11 mouse cellular contexts compared by ENCODE assay signal in genomic region chr14:45462374-45462773, GRCm38 (mm10). TPM values are rescaled to one million over a fixed set of nuclear protein-coding genes. Genes with fewer than 3 reads are reported as not detected.
DNase-seq lines count a peak whose midpoint lies in the region; ATAC-seq and TF ChIP-seq lines count a peak whose summit lies in the region.
"Had no signal": no experiment of that assay in that cellular context is flagged by ENCODE, and none has a peak within 500 bp of the region (broad histone marks: within the 10 kb centered on the region; RNA-seq: fewer than 3 reads in every experiment).

No protein-coding gene starts in this region.

- no peak overlapping the region for H3K4me3 ChIP-seq in forebrain, embryonic 16.5 days (replicated peaks; ENCODE audit: low read length)
- no peak overlapping the region for H3K4me3 ChIP-seq in gastrocnemius, adult 2 months
- H3K4me3 ChIP-seq: embryonic facial prominence, embryonic 12.5 days had no signal

- H3K9ac ChIP-seq in forebrain, embryonic 16.5 days (replicated peaks; ENCODE audit: low read depth, low read length), result no peak overlapping the region
- H3K9ac ChIP-seq: embryonic facial prominence, embryonic 12.5 days had no signal

- peak; percentile 31 for DNase-seq in right cerebral cortex, adult 18-20 months
- no peak for DNase-seq in right cerebral cortex, adult 2 months (ENCODE audit: low spot score in 2 of 2)
- DNase-seq in left cerebral cortex, postnatal 25 days (ENCODE audit: low spot score in 2 of 2), result peak; percentile 49 to 57
- DNase-seq in retina, postnatal 7 days (ENCODE audit: low read depth, low spot score), result peak; percentile 37
- no peak for DNase-seq in gastrocnemius, adult 2 months
- DNase-seq in heart, adult 8-10 months (ENCODE audit: low spot score), result no peak
- DNase-seq in adrenal gland, adult (ENCODE audit: inconsistent age in 2 of 2, low spot score in 1 of 2), result no peak
- DNase-seq: heart, postnatal 10 days had no signal

- peaks cover 27% of the 10 kb centered on the region for H3K36me3 ChIP-seq in forebrain, embryonic 16.5 days (ENCODE audit: control insufficient read depth, insufficient read depth)

- no peak for TF ChIP-seq CTCF in gastrocnemius, adult 2 months (IDR thresholded peaks at IDR 0.05)

- peak; percentile 84 for ATAC-seq in forebrain, embryonic 16.5 days

- H3K9me3 ChIP-seq in forebrain, embryonic 16.5 days (ENCODE audit: control insufficient read depth, low read length), result no peaks in the 10 kb centered on the region
- H3K9me3 ChIP-seq: embryonic facial prominence, embryonic 12.5 days had no signal

- peaks cover 12% of the 10 kb centered on the region for H3K4me1 ChIP-seq in forebrain, embryonic 16.5 days (replicated peaks; ENCODE audit: control insufficient read depth, insufficient read depth, low read length)

- no peak overlapping the region for H3K4me2 ChIP-seq in forebrain, embryonic 16.5 days (ENCODE audit: low read length)
- H3K4me2 ChIP-seq: embryonic facial prominence, embryonic 12.5 days; liver, embryonic 11.5 days had no signal

- intact Hi-C loops in left cerebral cortex, postnatal 25 days (cut with DNase I), result loop anchor here (5.0 kb wide), 1 partner anchor 65 kb away; no protein-coding TSS in a partner anchor
- intact Hi-C loops in gastrocnemius, adult 2 months (cut with DNase I), result loop anchor here (5.0 kb wide), 1 partner anchor 70 kb away; the partner anchor contains the start of gene Fermt2

- H3K27ac ChIP-seq in forebrain, embryonic 16.5 days (ENCODE audit: low read length), result peak overlapping the region; percentile 13; the same call in 1 of the 2 replicates
- H3K27ac ChIP-seq in gastrocnemius, adult 2 months, result no peak overlapping the region; the same call in 1 of the 2 replicates

- H3K27me3 ChIP-seq in forebrain, embryonic 16.5 days (replicated peaks; ENCODE audit: control insufficient read depth, insufficient read depth, low read length), result no peaks in the 10 kb centered on the region
- H3K27me3 ChIP-seq: embryonic facial prominence, embryonic 12.5 days had no signal

- WGBS in forebrain, embryonic 16.5 days, result 19% methylated on average over 6 of the region's 6 CpGs

RNA-seq across cellular contexts. Expression of gene Gnpnat1, which starts 57.7 kb away (rescaled TPM):
- 24.8 and 27.2 TPM in 2 replicates for polyA plus RNA-seq in forebrain, embryonic 16.5 days (2015; fragmentation: Nextera tagmentation; extraction: Ambion mirVana)
- 10 to 100 TPM; 16.5 to 16.6 TPM for total RNA-seq in left cerebral cortex, postnatal 25 days (2021)
- 10 to 100 TPM in 1 of 2 experiments, 1 to 10 TPM in 1; 6.0 to 10.9 TPM for total RNA-seq in gastrocnemius, adult 2 months (2021)
- 10 to 100 TPM; 11.5 to 13.3 (median 12.3) TPM for total RNA-seq in heart, adult 8-10 months (2022)

Comparison
In these comparisons a context has a peak if more than half of its experiments do, and no peak if none do; other contexts are left out.
1. DNase-seq: peak in right cerebral cortex, adult 18-20 months (single experiment), left cerebral cortex, postnatal 25 days (2 of 2) and retina, postnatal 7 days (single experiment); none in right cerebral cortex, adult 2 months (0 of 2), gastrocnemius, adult 2 months (single experiment), heart, adult 8-10 months (single experiment) and adrenal gland, adult (0 of 2).